In genomic region chr7:104962520-104962919, GRCm38 (mm10) we compare ENCODE assay signal across 38 mouse cellular contexts. TPM values are rescaled to one million over a fixed set of nuclear protein-coding genes. Genes with fewer than 3 reads are reported as not detected.
"Had no signal": no experiment of that assay in that cellular context is flagged by ENCODE, and none has a peak within 500 bp of the region (broad histone marks: within the 10 kb centered on the region; RNA-seq: fewer than 3 reads in every experiment).

Gene Olfr670, minus strand, starts transcription at chr7:104962620.

- H3K27me3 ChIP-seq: embryonic facial prominence, embryonic 12.5 days; embryonic facial prominence, embryonic 13.5 days; embryonic facial prominence, embryonic 15.5 days; forebrain, embryonic 12.5 days; forebrain, embryonic 13.5 days; forebrain, embryonic 15.5 days; heart, embryonic 12.5 days had no signal

- H3K27ac ChIP-seq: embryonic facial prominence, embryonic 10.5 days; embryonic facial prominence, embryonic 12.5 days; embryonic facial prominence, embryonic 13.5 days; embryonic facial prominence, embryonic 15.5 days; forebrain, embryonic 10.5 days; forebrain, embryonic 12.5 days; forebrain, embryonic 13.5 days; forebrain, embryonic 15.5 days; gastrocnemius, adult 2 months; heart, embryonic 10.5 days had no signal

- H3K4me1 ChIP-seq: embryonic facial prominence, embryonic 10.5 days; embryonic facial prominence, embryonic 12.5 days; embryonic facial prominence, embryonic 13.5 days; embryonic facial prominence, embryonic 15.5 days; forebrain, embryonic 10.5 days; forebrain, embryonic 12.5 days; forebrain, embryonic 13.5 days; forebrain, embryonic 15.5 days; heart, embryonic 10.5 days; heart, embryonic 12.5 days had no signal

- H3K36me3 ChIP-seq: embryonic facial prominence, embryonic 10.5 days; embryonic facial prominence, embryonic 12.5 days; embryonic facial prominence, embryonic 13.5 days; embryonic facial prominence, embryonic 15.5 days; forebrain, embryonic 10.5 days; forebrain, embryonic 12.5 days; forebrain, embryonic 15.5 days; heart, embryonic 10.5 days; heart, embryonic 12.5 days had no signal

- DNase-seq: cerebellum, postnatal 10 days; cerebellum, postnatal 14 days; cerebellum, postnatal 25 days; cerebellum, postnatal 36 days; embryo, embryonic 11 days; forebrain, postnatal 0 days; gastrocnemius, adult 2 months; gastrocnemius, postnatal 10 days; gastrocnemius, postnatal 14 days; gastrocnemius, postnatal 36 days; heart, adult 11 months; heart, adult 18-20 months had no signal

- H3K4me3 ChIP-seq: embryonic facial prominence, embryonic 10.5 days; embryonic facial prominence, embryonic 12.5 days; embryonic facial prominence, embryonic 13.5 days; embryonic facial prominence, embryonic 15.5 days; erythroblast, embryonic 14.5 days; forebrain, embryonic 10.5 days; forebrain, embryonic 12.5 days; forebrain, embryonic 13.5 days; forebrain, embryonic 15.5 days; gastrocnemius, adult 2 months; heart, embryonic 10.5 days; heart, embryonic 12.5 days had no signal

- H3K9ac ChIP-seq: embryonic facial prominence, embryonic 12.5 days; embryonic facial prominence, embryonic 13.5 days; embryonic facial prominence, embryonic 15.5 days; forebrain, embryonic 12.5 days; forebrain, embryonic 13.5 days; forebrain, embryonic 15.5 days; forebrain, postnatal 0 days; heart, embryonic 12.5 days had no signal

RNA-seq across cellular contexts. Expression of gene Olfr670, which starts in this region (rescaled TPM):
- total RNA-seq: common myeloid progenitor, adult 5-6 weeks; forebrain, postnatal 0 days; gastrocnemius, adult 18-20 months; gastrocnemius, adult 2 months; gastrocnemius, adult 8-10 months; gastrocnemius, postnatal 10 days; gastrocnemius, postnatal 14 days; gastrocnemius, postnatal 36 days; gastrocnemius, postnatal 4 days; granulocyte monocyte progenitor cell, adult 5-6 weeks; heart, adult 18-20 months; heart, adult 8-10 months had no signal
- polyA plus RNA-seq: cortical plate, adult 2 months; embryonic facial prominence, embryonic 10.5 days; embryonic facial prominence, embryonic 11.5 days; embryonic facial prominence, embryonic 12.5 days; embryonic facial prominence, embryonic 13.5 days; embryonic facial prominence, embryonic 14.5 days; embryonic facial prominence, embryonic 15.5 days; erythroblast, embryonic 14.5 days; forebrain, embryonic 10.5 days; forebrain, embryonic 11.5 days; forebrain, embryonic 12.5 days; forebrain, embryonic 13.5 days; forebrain, embryonic 14.5 days; forebrain, embryonic 15.5 days; forebrain, embryonic 16.5 days; forebrain, postnatal 0 days; frontal cortex, adult 2 months; gonadal fat pad, adult 2 months; heart, embryonic 10.5 days; heart, embryonic 11.5 days; heart, embryonic 12.5 days had no signal
